Mouse (Mus musculus) heart, postnatal 0 days (tissue): ENCODE measurements at regions not wholly inside any gene's neighbourhood (a gene's known extent, or its start where the extent isn't known, plus 50 kb on each side); places are given as distances from the start of the nearest gene placed in this dataset.

ENCODE experiments used
- CTCF ChIP-seq: IDR thresholded peaks from 2 replicates; pipeline ENCODE4 v1.5.1; 2016; ENCODE audit warnings: antibody characterized with exemption, control low read depth, low read depth
- EP300 ChIP-seq: IDR thresholded peaks from 2 replicates; pipeline ENCODE4 v1.6.1; 2016; ENCODE audit warnings: antibody characterized with exemption, low read depth

GRCm38 (mm10) chr12:71624076-71624475 lies 206.8 kb upstream of the Daam1 start:
- TF ChIP-seq CTCF, result no peak
- TF ChIP-seq EP300, result no peak
